Mouse (Mus musculus): ENCODE data around the gene Ifitm3.
"Not testable (repeated sequence)": the region's sequence is repeated elsewhere in the genome, so short reads cannot be mapped to it uniquely, and the experiment has no call there.

Gene Ifitm3

DNA sequence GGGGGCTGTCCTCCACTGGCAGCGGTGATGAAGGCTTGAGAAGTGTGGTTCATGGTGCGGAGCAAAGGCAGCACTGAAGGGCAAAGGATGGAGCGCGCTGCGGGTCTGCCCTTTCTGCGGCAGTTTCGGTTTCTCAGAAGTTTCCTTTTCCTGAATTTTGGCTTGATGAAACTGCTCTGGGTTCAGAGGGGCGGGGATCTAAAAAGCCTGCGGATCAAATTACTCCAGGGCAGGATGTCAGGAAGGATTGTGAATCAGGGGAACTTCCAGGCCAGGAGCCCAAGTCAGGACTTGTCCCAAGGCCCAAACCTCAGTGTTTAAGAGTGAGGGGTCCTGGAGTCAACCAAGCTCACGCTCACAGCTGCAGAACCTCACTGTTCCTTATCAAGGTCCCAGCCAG lies at the start of gene Ifitm3:
Gene Ifitm3 (minus strand): TSS at position 178 of the 400 bp plus-strand sequence.
- peak; percentile 77 for DNase-seq (ENCODE audit: low read depth, low spot score)

DNA sequence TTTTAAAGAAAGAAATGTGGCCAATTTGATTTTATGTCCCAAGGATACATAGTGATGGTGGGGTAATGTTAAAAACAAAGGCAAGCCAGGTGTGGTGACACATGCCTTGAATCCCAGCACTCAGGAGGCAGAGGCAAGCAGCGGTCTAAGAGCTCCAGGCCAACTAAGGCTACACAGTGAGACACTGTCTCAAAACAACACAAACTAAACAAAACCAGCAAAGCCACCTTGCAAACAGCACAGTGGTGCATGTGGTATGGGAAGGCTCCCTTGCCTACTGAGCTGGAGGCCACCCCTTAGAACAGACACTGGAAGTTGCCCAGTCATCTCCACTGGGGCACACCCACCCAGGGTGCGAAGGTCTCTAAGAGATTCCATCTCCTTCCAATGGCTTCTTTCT lies 49.4 kb upstream of the Ifitm3 start:
- no peak for DNase-seq (ENCODE audit: low read depth, low spot score)

DNA sequence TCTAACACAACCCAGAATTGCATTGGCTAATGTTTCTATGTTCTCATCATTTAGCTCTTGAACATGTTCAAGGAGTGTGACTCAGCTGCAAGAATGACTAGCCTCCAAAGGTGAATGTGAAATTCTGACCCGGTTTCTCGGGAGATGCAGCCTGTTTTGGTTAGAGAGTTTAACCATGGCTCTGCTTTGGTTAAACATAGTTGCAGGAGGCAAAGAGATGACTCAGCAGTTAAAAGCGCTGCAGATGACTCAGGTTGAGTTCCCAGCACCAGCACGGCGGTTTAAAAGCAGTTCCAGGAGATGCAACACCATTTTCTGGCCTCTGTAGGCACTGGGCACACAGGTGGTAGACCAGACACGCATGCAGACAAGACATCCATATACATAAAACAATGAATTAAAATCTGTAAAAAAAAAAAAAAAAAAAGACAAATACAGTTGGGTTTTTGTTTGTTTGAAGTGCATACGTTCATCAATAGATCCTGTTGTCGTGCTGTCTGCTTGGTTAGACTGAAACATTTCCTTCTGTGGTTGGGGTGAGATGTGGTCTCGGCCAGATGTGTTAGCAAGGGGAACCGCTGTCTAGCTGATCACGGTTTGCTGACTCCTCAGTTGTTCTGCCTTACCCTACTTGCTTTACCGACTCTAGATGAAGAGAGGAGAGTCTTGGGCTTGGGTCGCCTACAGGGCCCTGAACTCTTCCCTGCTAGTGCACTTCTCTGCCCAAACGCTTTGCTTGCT lies 48.2 kb upstream of the Ifitm3 start:
- DNase-seq (ENCODE audit: low read depth, low spot score), result no peak

DNA sequence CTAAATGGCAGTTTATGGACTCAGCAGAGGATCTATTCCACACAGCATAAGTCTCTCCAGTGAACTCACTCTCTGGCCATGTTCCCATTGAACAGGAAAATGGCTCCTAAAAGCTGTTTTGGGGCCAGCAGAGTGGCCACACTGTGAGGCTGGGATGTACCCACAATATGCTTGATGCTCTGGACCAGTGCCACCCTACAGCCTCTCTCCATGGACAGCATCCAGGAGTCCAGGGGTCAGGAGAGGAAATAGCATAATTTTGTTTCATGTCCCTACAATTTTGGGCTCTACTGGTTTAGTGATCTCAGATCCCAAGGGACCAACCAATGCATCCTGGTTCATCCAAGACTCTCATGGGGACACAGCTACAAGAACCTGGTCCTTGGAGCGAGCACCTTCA lies 47.0 kb upstream of the Ifitm3 start:
- DNase-seq (ENCODE audit: low read depth, low spot score), result no peak

DNA sequence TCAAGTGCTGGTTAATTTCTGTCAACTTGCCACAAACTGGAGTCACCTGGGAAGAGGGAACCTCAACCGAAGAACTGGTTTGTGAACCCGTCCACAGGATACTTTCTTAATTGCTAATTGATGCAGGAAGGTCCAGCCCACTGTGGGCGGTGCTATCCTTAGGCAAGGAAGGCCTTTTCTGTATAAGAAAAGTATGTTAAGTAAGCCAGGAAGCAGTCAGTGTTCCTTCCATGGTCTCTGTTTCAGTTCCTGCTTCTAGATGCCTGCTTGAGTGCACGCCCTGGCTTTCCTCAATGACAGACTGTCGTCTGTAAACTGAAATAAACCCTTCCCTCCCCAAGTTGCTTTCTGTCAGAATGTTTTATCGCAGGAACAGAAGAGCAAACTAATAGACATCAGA lies 46.4 kb upstream of the Ifitm3 start:
- DNase-seq (ENCODE audit: low read depth, low spot score), result no peak

DNA sequence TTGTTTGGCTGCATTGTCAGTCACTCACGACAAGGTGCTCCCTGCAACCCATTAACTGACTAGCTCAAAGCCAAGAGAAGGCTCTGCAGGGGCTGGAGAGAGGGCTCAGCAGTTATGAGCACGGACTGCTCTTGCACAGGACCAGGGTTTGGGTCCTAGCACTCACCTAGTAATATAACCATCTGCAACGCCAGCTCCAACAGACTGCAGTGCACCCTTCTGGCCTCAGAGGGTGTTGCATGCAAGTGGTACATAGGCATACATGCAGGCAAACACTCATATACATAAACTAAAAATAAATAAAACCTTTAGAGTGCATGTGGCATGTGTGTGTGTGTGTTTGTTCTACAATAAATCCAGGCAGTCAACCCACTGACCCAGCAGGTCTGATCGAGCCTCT lies 45.2 kb upstream of the Ifitm3 start:
- DNase-seq (ENCODE audit: low read depth, low spot score), result no peak

DNA sequence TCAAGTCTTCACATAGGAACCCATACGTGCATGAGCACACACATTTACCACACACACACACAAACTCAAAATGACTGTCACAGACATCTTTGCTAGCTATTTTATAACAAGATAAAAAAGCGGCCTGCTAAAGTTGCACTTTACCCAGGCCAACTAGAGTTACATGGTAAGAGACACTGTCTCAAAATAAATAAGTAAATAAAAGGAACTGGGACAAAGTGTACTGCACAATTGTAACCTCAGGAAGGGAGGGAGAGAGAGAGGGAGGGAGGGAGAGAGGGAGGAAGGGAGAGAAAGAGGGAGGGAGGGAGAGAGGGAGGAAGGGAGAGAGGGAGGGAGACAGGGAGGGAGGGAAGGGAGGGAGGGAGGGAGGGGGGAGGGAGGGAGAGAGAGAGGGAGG lies 41.9 kb upstream of the Ifitm3 start:
- no peak for DNase-seq (ENCODE audit: low read depth, low spot score)

DNA sequence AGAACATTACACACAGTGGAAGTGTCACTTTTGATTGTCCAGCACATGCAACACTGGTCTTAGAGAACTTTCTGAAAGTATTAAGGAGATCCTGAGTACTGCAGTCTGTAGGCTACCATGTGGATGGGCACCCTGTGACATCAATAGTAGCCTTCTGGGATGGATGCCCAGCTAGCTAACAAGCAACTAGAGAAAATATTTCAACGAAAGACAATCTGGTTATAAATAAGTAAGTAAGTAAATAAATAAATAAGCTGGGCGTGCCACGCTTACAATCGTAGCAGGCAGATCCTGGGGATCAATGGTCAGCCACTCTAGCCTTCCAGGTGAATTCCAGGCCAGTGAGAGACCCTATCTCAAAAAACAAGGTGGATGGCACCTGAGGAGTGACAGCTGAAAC lies 41.4 kb upstream of the Ifitm3 start:
- no peak for DNase-seq (ENCODE audit: low read depth, low spot score)

DNA sequence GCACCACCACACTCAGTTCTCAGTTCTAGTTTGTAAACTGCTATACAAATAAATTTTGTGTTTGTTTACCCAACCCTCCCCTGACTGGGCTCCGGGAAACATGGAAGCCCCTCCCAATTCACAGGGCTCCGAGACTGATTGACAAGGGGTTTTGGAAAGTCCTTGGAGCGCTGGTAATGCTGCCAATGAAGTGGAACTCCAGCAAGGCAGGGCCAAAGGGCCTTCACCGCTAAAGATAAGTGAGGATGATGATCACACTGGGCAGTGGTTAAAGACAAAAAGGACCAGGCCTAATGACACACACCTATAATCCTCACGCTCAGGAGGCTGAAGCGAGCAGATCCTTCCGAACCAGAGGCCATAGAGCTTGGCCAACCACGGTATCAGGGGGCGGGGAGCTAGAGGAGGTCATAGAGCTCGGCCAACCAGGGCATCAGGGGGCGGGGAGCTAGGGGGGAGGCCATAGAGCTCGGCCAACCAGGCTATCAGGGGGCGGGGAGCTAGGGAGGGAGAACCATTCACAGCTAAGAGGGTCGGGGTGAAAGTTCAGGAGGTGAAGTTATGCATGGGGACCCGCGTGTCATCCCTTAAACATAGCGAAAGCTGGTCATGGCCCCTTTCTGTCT lies 40.6 kb upstream of the Ifitm3 start:
- DNase-seq (ENCODE audit: low read depth, low spot score), result no peak

DNA sequence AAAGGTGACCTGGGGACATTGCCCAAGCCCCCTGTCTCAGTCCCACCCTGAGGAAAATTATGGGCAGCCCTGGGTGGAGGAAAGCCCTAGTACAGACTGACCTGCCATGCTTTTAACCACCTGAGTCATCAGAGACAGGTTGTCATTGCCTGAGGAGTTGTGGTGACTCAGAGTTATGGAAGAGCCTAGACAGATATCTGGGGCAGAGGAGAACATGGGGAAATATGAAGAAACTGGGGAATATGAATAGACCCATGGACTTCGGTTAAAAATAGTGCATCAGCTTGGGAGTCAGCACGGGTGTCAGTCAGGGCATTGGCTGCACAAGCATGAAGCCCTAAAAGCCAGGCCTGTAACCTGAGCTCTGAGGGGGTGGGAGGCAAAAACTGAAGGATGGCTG lies 38.8 kb upstream of the Ifitm3 start:
- no peak for DNase-seq (ENCODE audit: low read depth, low spot score)

DNA sequence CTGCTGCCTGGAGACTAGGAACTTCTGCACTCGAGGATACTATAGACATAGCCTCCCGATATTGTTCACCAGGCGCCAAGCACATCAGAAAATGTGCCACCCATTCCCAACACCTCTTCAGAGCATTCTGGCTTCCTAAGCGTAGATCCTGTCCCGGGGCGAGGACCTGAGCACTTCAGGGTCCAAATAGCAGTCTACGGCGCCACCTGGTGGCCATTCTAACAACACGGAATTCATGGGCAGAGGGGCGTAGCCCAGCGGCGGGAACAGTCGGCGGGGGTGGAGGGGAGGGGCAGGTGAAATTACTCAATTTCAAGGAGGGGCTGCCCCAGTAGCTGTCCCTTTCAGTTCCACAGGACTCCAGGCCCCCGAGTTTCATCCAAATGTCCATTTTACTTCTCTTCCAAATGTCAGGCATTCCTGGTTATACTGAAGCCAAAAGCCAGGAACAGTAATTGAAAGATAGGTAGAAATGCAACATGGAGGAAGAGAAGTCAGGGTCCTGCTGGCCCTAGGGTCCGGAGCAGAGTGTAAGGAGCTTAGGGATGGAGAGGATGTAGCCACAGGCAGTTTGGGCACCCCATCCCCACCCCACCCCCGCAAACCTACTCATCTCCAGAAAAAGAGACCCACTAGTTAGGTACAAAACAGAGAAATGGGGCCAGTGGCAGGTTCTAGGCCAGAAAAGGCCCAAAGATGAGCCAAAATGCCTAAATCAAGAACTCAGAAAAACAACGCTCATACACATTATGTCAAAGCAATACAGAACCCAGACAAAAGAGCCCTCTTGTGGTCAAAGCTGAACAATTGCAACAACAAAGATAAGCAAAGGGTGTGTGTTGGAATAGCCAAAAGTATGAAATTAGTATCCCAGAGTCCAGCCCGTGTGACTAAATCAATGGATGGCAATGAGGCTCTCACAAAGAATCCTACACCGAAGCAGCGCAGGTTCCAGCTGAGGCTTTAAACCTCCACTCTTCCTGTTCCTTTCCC lies 38.0 kb upstream of the Ifitm3 start:
- DNase-seq (ENCODE audit: low read depth, low spot score), result peak; percentile 94

DNA sequence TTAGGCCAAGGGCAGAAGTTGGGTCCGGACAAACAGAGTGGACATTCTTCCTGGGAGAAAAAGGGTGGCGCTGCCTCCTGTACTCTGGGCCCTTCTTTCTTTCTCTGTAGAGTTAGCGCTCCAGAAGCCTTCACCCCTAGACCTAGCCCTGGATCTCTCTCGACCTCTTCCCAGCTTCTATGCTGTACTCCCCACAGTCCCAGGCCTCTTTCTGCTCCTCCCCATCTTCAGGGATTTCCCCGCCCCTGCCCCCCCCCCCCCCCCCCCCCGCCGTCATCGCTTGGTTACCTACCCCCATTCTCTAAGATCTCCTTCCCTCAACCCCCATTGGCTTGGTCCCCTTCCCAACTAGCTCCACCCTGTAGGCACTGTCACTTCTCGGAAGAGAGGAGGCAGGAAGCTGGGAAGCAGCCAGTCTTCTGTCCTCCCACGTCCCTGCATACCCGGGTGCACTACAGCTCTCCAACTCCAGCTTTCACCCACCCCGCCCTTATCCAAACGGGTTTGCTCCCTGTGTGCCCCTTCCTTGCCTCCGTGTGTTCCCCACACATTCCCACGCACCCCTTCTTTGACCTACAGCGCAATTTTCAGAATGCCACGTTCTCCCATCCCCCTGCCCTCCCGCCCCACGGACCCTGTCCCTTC lies 37.1 kb upstream of the Ifitm3 start:
- peak; percentile 94 for DNase-seq (ENCODE audit: low read depth, low spot score)

DNA sequence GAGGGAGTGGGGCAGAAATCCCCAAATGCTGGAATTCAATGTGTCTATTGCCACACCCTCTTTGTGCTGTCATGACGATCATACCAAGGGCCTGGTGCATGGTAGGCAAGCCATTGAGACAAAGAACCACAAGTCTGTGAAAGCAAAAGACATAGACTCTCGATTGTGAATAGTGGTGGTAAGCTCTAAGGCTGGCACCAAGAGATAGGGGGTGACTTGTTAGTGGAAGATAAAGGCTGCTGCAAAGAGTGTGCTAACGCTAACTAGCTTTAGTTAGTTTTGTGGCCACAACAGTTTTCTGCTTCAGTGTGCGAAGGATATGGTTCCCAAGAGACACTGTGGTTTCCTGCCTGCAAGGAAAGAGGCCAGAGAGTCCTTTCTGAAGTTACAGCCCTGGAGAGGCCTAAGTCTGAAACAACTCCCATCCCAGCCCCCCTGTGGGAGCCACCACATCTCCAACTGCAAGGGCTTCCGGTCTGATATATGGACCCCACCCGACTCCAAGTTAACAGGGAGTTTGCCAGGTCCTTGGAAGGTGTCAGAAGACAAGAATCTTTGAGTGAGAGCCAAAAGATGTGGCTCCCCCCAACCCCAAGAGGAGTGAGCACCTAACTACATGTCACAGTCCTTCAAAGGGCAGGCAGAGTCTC lies 36.5 kb upstream of the Ifitm3 start:
- DNase-seq (ENCODE audit: low read depth, low spot score), result peak; percentile 67

DNA sequence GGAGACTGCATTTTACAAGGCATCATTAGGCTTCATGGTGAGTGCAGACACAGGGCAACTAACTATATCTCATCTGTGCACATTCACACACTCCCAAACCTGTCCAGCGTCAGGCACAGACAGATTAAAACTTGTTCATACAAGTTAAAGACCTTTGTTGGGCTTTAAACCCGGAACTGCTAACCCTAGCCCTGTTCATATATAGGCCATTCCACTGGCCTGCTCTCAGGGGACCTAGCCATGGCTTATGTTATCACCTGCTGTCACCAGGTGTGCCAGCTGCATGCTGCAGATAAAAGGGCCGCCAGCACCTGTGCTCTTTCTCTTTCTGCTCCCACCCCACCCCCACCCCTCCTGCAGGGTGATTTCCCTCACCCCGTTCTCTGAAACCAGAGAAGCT lies 32.0 kb upstream of the Ifitm3 start:
- DNase-seq (ENCODE audit: low read depth, low spot score), result no peak

DNA sequence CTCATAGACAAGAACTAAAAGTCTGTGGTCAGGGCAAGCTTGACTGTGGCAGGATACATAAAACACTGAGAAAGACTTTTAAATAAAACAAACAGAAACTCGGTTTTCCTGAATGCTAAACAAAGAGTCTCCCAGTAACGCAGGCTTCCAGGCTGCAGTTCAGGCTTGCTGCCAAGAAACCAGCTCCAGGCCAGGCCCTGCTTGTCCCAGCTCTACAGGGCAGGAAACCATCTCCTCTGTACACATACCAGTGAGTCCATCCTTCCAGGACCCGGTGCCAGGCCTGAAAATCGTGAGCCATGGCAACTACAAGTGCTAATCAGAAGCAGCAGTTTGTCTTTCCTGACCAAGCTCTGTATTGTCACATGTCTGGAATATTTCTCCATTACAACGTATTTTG lies 31.1 kb upstream of the Ifitm3 start:
- peak; percentile 82 for DNase-seq (ENCODE audit: low read depth, low spot score)

DNA sequence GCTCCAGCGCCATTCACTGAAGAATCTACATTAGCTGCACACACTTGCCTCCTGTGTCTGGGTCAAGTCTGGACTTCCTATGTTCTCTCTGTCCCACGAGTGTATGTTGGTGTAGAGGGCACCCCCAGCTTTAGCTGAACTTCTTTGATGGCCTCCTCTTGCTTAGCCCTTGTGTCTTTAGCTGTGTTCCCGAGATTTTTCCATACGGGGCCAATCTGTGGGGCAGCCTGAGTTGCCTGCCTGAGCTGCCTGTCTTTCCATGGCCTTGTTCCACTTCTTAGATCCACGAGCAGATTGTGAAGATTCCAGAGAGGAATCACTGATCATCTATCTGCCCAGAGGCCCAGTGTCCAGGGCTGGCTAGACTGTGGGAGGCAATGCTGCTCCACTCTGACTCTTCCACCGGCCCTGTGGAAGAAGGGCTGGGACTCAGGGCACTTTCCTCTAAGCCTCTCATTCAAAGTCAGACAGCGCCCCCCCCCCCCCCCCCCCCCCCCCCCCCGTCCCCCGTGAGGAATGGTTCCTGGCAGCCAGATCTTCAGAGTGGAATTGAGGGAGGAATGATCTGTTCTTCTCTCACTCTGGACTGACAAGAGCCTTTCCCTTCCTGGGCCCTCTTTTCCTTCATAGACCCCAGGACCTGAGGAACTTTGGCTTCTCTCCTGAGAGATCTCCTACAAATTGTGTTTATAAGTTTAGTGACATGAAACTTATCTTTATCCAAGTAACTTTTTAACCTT lies 30.5 kb upstream of the Ifitm3 start:
- no peak for DNase-seq (ENCODE audit: low read depth, low spot score)

DNA sequence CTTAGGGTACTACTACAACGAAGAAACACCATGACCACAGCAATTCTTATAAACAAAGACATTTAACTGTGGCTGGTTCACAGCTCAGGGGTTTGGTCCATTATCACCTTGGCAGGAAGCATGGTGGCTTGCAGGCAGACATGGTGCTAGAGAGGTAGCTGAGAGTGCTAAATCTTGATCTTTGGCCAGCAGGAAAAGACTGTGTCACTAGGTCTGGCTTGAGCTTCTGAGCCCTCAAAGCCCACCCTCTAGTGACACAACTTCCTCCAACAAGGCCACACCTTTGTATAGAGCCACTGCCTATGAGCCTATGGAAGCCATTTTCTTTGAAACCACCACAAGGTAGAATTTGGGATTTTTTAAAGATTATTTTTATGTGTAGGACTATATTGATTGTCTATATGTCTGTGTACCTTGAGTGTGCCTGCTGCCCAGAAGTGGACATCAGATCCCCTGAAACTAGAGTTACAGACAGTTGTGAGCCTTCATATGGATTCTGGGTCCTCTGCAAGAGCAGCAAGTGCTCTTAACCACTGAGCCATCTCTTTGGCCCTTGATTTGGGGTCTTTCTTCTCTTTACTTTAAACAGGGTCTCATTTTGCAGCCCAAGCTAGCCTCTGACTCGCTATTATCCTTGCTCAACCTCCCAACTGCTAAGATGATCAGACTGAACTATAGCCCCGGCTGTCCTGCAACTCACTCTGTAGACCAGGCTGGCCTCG lies 29.0 kb upstream of the Ifitm3 start:
- no peak for DNase-seq (ENCODE audit: low read depth, low spot score)

DNA sequence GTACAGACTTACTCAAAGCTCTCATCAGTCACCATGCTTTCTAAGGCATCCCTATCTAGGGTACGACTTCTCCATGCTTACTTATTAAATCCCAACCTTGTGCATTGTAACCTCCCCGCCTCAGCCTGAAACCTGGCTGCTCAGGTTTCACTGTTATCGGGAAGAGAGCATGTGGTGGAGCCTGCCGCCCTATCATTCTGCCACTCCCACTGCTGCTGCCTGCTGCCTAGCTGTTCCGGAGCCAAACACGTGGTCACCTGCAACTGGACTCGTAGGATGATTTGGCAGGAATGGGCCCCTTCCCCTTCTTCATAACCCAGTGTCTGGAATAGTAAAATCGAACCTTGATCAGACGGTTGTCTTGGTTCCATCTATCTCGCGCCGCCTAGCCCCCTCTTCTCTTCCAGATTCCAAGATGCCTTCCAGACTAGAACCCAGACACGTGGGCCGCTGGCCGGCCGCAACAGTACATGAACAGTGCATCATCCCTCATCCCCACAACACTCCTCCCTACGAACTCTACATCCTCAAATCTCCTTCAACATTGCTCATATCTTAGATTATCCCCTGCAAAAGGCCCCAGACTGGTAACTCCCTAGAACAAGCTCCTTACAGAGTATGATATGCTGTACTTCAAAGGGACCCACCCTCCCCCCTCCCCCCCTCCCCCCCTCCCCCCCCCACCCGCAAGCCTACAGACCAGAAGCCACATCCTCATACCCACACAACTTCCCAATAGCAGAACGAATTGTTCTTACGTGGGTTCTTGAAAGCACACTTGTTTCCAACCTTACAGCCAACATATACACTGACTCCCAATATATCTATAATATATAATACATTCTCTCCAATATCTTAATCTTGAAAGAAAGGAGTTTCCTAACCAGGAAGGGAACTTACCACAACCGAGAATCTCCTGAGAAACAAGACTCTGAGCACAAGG lies 27.8 kb upstream of the Ifitm3 start:
- no peak for DNase-seq (ENCODE audit: low read depth, low spot score)

DNA sequence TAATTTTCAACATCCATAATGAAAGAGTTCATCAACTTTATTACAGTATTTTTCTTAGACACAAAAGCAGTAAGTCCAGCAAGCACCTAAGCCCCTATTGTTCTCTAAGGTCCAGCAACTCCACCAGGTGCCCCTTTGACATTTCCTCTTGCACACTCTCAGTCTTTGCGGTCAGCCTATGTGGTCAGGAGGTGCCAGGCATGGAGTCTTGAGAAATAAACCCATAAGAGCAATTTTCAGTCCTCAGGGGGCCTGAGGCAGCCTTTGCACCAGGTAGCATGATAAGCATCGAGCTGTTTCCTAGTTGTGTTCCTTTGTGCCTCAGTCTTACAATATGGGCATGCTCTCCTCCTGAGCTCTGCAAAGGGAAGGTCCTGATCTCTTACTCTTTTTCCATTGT lies 26.1 kb upstream of the Ifitm3 start:
- not testable (repeated sequence) for DNase-seq (ENCODE audit: low read depth, low spot score)

Data from skeletal muscle tissue, adult 2 months (tissue).